Mouse (Mus musculus) erythroblast, embryonic 14.5 days (primary cell): ENCODE data around the gene Gm28036.

Experiments used
- GATA1 ChIP-seq: IDR thresholded peaks from 2 replicates; pipeline ENCODE4 v1.6.1; 2012; ENCODE audit warnings: low read length, inconsistent platforms, mixed read lengths
- TAL1 ChIP-seq: IDR thresholded peaks from 3 replicates; pipeline ENCODE4 v1.6.1; 2012; ENCODE audit warnings: low read length, inconsistent platforms, mixed read lengths

GRCm38 (mm10) chr2:156147316-156147915 lies 20.5 kb upstream of the Gm28036 start:
- TF ChIP-seq GATA1: no peak
- TF ChIP-seq TAL1: no peak
